Mouse (Mus musculus): Measurements from ENCODE around the gene Rasgef1a. TPM values are rescaled to one million over a fixed set of nuclear protein-coding genes. Genes with fewer than 3 reads are reported as not detected.

Gene Rasgef1a
- polyA plus RNA-seq, 1 experiment = 0.76 TPM

DNA sequence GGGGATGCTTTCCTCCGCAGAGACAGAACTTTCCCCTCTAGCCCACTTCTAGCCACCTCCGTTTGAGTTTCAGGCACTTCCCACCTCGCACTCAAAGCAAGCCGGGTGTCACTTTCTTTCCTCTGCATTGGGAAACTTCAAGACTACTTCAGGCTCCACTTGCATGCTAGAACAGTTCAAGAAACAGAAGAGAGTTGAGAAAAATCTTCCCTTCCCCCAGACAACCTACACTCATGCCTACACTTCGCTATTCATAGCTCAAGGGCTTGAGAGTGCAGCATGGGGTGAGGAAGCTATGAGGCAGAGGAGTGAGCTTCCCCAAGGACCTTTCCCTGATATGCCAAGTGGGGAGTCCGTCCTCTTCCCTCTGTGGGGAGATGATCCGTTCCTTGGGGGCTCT is 34.7 kb downstream of the Rasgef1a start:
- WGBS = 59% methylated on average over 7 of the region's 7 CpGs
- no peak for DNase-seq (ENCODE audit: low read depth in 1 of 2, low spot score in 2 of 2)
- no peaks in the 10 kb centered on the region for H3K27me3 ChIP-seq (ENCODE audit: control insufficient read depth, insufficient read depth, low read length)
- H3K36me3 ChIP-seq (ENCODE audit: control insufficient read depth, insufficient read depth, low read length) = no peaks in the 10 kb centered on the region
- no peak overlapping the region for H3K4me3 ChIP-seq (ENCODE audit: extremely low read depth, insufficient read depth, insufficient read length)
- no peak for TF ChIP-seq CTCF (IDR thresholded peaks at IDR 0.05; ENCODE audit: extremely low read depth, insufficient read depth, insufficient read length, insufficient replicate concordance)
- TF ChIP-seq POLR2A (IDR thresholded peaks at IDR 0.05; ENCODE audit: low read depth, low read length) = no peak
- no peak overlapping the region for H3K27ac ChIP-seq (ENCODE audit: insufficient read depth, low read length)
- H3K4me1 ChIP-seq (ENCODE audit: control insufficient read depth, insufficient read depth, insufficient read length) = no peaks in the 10 kb centered on the region

DNA sequence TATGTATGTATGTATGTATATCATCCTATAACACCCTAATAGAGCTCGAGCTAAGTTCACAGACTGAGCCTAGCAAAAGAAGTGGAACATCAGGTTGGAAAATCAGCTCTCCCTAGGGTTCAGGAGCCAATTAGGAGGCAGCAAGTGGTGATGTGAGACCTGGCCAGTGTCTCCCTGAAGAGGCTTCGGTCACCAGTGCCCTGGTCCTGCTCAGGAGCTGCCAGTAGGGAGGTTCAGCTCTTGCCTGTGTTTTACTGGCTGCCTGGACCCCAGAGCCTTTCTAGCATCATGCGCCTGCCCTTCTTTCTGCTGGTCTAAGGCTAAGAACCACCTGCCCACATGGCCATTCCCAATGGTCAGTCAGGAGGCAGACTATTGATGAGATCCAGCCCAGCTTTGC is 35.3 kb downstream of the Rasgef1a start:
- no peak overlapping the region for H3K4me3 ChIP-seq (ENCODE audit: extremely low read depth, insufficient read depth, insufficient read length)
- no peaks in the 10 kb centered on the region for H3K36me3 ChIP-seq (ENCODE audit: control insufficient read depth, insufficient read depth, low read length)
- no peak for DNase-seq (ENCODE audit: low read depth in 1 of 2, low spot score in 2 of 2)
- no peak overlapping the region for H3K27ac ChIP-seq (ENCODE audit: insufficient read depth, low read length)
- TF ChIP-seq CTCF (IDR thresholded peaks at IDR 0.05; ENCODE audit: extremely low read depth, insufficient read depth, insufficient read length, insufficient replicate concordance) (no peak), POLR2A (IDR thresholded peaks at IDR 0.05; ENCODE audit: low read depth, low read length) (no peak)
- WGBS = 69% methylated on average over 3 of the region's 3 CpGs
- no peaks in the 10 kb centered on the region for H3K4me1 ChIP-seq (ENCODE audit: control insufficient read depth, insufficient read depth, insufficient read length)
- H3K27me3 ChIP-seq (ENCODE audit: control insufficient read depth, insufficient read depth, low read length) = no peaks in the 10 kb centered on the region

DNA sequence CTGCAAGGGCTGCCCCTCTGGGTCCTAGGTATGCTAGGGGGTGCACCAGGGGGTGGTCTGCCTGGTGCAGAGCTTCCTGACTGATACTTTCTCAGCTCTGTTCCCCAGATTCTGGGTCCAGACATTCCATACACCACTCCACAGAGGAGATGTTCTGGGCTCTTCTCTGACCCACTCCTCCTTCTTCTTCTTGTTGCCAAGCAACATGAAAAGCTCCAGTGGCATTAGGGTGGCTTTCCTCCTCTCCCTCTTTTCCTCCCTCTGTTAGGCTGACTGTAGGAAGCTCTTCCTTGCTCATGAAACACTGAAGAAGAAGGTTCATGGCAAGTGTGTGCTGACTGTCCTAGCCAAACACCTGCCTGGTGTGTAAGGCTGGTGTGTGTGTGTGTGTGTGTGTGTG is 35.7 kb downstream of the Rasgef1a start:
- Histone ChIP-seq H3K27me3 (ENCODE audit: control insufficient read depth, insufficient read depth, low read length) (no peaks in the 10 kb centered on the region), H3K27ac (ENCODE audit: insufficient read depth, low read length) (no peak overlapping the region), H3K4me1 (ENCODE audit: control insufficient read depth, insufficient read depth, insufficient read length) (no peaks in the 10 kb centered on the region), H3K4me3 (ENCODE audit: extremely low read depth, insufficient read depth, insufficient read length) (no peak overlapping the region), H3K36me3 (ENCODE audit: control insufficient read depth, insufficient read depth, low read length) (no peaks in the 10 kb centered on the region)
- DNase-seq (ENCODE audit: low read depth in 1 of 2, low spot score in 2 of 2) = no peak
- TF ChIP-seq CTCF (IDR thresholded peaks at IDR 0.05; ENCODE audit: extremely low read depth, insufficient read depth, insufficient read length, insufficient replicate concordance) (no peak), POLR2A (IDR thresholded peaks at IDR 0.05; ENCODE audit: low read depth, low read length) (no peak)

DNA sequence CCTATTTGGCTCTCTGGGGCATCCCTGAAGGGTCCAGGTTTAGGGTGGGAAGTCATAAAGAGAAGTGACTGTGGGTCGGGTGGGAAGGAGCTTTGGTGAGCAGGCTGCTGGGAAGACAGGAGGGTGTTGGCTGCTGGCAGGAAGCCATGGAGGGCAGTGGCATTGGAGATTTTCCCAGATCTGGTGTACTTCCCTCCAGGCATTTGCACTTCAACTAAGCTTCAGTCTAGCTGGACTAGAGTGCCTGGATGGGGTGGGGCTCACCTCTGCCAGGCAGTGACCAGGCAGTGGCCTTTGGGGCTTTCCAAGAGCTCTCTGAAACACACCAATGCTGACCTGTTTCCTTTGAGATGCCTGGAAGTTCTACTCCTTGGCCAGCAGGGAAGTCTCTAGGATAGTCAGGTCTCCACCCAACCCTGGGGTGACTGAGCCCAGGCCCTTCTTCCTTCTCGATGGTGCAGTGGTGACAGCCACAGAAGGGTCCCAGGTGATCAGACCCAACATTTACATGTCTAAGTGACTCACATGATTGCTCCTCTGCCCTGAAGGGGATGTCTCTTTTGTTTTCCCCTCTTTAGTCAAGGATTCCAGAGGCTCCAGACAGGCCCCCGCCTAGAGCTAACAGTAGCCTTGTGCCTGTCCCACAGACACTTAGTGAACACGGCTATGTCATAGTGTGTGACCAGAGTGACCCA is 36.7 kb downstream of the Rasgef1a start:
- Histone ChIP-seq H3K27ac (ENCODE audit: insufficient read depth, low read length) (no peak overlapping the region), H3K4me1 (ENCODE audit: control insufficient read depth, insufficient read depth, insufficient read length) (no peaks in the 10 kb centered on the region), H3K4me3 (ENCODE audit: extremely low read depth, insufficient read depth, insufficient read length) (no peak overlapping the region), H3K27me3 (ENCODE audit: control insufficient read depth, insufficient read depth, low read length) (no peaks in the 10 kb centered on the region), H3K36me3 (ENCODE audit: control insufficient read depth, insufficient read depth, low read length) (no peaks in the 10 kb centered on the region)
- TF ChIP-seq POLR2A (IDR thresholded peaks at IDR 0.05; ENCODE audit: low read depth, low read length) (no peak), CTCF (IDR thresholded peaks at IDR 0.05; ENCODE audit: extremely low read depth, insufficient read depth, insufficient read length, insufficient replicate concordance) (no peak)
- DNase-seq (ENCODE audit: low read depth in 1 of 2, low spot score in 2 of 2) = no peak
- WGBS = 65% methylated on average over 4 of the region's 4 CpGs

DNA sequence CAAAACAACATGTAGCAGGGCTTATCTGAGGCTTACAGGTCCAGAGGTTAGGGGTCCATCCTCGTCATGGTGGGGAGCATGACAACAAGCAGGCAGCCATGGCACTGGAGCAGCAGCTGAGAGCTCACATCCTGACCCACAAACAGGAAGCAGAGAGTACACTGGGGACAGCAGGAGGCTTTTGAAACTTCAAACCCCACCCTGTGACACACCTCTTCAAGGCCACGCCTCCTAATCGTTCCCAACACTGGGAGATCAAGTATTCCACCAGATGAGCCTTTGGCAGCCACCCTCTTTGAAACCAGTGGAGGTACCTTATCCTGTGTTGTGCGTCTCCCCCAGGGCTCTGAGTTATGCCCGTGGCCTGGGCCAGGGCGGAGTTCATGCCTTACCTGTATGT is 38.5 kb downstream of the Rasgef1a start:
- H3K27ac ChIP-seq (ENCODE audit: insufficient read depth, low read length) = no peak overlapping the region
- no peak for DNase-seq (ENCODE audit: low read depth in 1 of 2, low spot score in 2 of 2)
- 76% methylated on average over 6 of the region's 6 CpGs for WGBS
- H3K36me3 ChIP-seq (ENCODE audit: control insufficient read depth, insufficient read depth, low read length) = no peaks in the 10 kb centered on the region
- no peaks in the 10 kb centered on the region for H3K4me1 ChIP-seq (ENCODE audit: control insufficient read depth, insufficient read depth, insufficient read length)
- TF ChIP-seq POLR2A (IDR thresholded peaks at IDR 0.05; ENCODE audit: low read depth, low read length) (no peak), CTCF (IDR thresholded peaks at IDR 0.05; ENCODE audit: extremely low read depth, insufficient read depth, insufficient read length, insufficient replicate concordance) (no peak)
- H3K4me3 ChIP-seq (ENCODE audit: extremely low read depth, insufficient read depth, insufficient read length) = no peak overlapping the region
- no peaks in the 10 kb centered on the region for H3K27me3 ChIP-seq (ENCODE audit: control insufficient read depth, insufficient read depth, low read length)

DNA sequence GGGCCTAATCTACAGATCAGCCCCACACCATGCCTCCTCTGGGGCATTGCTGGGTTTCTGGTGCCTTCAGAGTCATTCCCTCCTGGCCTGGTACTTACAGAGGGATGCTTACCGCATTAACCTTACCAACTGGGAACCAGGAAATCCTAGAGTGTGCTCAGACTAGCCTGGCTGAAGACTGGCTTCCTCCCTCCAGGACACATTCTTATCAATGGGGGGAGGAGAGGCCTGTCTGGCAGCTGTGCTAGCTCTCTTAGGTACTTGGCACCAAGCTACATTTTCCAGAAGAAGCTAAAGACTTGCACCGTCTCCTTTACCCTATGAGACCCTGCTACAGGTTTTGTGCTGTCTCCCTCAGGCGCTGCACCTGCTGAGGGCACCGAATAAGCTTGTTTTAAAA is 40.2 kb downstream of the Rasgef1a start:
- Histone ChIP-seq H3K4me1 (ENCODE audit: control insufficient read depth, insufficient read depth, insufficient read length) (no peaks in the 10 kb centered on the region), H3K36me3 (ENCODE audit: control insufficient read depth, insufficient read depth, low read length) (no peaks in the 10 kb centered on the region), H3K27ac (ENCODE audit: insufficient read depth, low read length) (no peak overlapping the region), H3K4me3 (ENCODE audit: extremely low read depth, insufficient read depth, insufficient read length) (no peak overlapping the region), H3K27me3 (ENCODE audit: control insufficient read depth, insufficient read depth, low read length) (no peaks in the 10 kb centered on the region)
- no peak for TF ChIP-seq POLR2A (IDR thresholded peaks at IDR 0.05; ENCODE audit: low read depth, low read length)
- TF ChIP-seq CTCF (IDR thresholded peaks at IDR 0.05; ENCODE audit: extremely low read depth, insufficient read depth, insufficient read length, insufficient replicate concordance) = no peak
- 86% methylated on average over 4 of the region's 4 CpGs for WGBS
- DNase-seq (ENCODE audit: low read depth in 1 of 2, low spot score in 2 of 2) = no peak

DNA sequence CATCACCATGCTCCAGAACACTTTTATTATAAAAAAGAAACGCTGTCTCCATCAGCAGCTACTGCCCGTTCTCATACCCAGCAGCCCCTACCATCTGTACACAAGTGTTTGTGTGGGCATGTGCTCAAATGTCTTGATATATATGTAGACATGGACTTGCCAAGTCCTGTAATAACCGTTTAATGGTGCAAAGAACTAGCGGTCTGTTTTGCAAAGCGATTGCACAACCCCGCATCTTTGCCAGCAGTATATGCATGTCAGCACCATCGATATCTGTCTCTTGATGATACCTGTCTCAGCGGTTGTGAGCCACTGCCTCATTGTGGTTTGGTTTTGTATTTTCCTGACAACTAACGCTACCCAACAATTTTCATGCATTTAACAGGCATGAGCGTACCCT is 44.0 kb downstream of the Rasgef1a start:
- DNase-seq (ENCODE audit: low read depth in 1 of 2, low spot score in 2 of 2) = no peak
- Histone ChIP-seq H3K27me3 (ENCODE audit: control insufficient read depth, insufficient read depth, low read length) (no peaks in the 10 kb centered on the region), H3K4me1 (ENCODE audit: control insufficient read depth, insufficient read depth, insufficient read length) (no peaks in the 10 kb centered on the region), H3K36me3 (ENCODE audit: control insufficient read depth, insufficient read depth, low read length) (no peaks in the 10 kb centered on the region), H3K27ac (ENCODE audit: insufficient read depth, low read length) (no peak overlapping the region), H3K4me3 (ENCODE audit: extremely low read depth, insufficient read depth, insufficient read length) (no peak overlapping the region)
- TF ChIP-seq POLR2A (IDR thresholded peaks at IDR 0.05; ENCODE audit: low read depth, low read length) = no peak
- no peak for TF ChIP-seq CTCF (IDR thresholded peaks at IDR 0.05; ENCODE audit: extremely low read depth, insufficient read depth, insufficient read length, insufficient replicate concordance)
- 90% methylated on average over 10 of the region's 10 CpGs for WGBS

All from spleen, adult 2 months (tissue).